Mouse (Mus musculus) kidney, postnatal 10 days (tissue): Measurements from ENCODE around the gene Cd300lg.

ENCODE experiments used
- DNase-seq: peaks from one replicate; pipeline ENCODE4 v3.0.0; 2021; ENCODE audit warnings: mixed read lengths

Cd300lg gene

GRCm38 (mm10) chr11:102053183-102053582, 11.9 kb downstream of the Cd300lg start:
- DNase-seq = peak; percentile 56

GRCm38 (mm10) chr11:102053847-102054246, 12.5 kb downstream of the Cd300lg start:
- DNase-seq = peak; percentile 67

GRCm38 (mm10) chr11:102061236-102061940, 20.1 kb downstream of the Cd300lg start:
- peak; percentile 84 for DNase-seq

- no peak for DNase-seq
These were observed 20.7 kb downstream of the Cd300lg start for GRCm38 (mm10) chr11:102061941-102062473.

GRCm38 (mm10) chr11:102063076-102063475, 21.8 kb downstream of the Cd300lg start:
- no peak for DNase-seq

- DNase-seq = no peak
These were observed 27.7 kb downstream of the Cd300lg start for GRCm38 (mm10) chr11:102068969-102069368.

- DNase-seq = no peak
These were observed 28.3 kb downstream of the Cd300lg start for GRCm38 (mm10) chr11:102069633-102070032.

- no peak for DNase-seq
These were observed 29.1 kb downstream of the Cd300lg start for GRCm38 (mm10) chr11:102070426-102070825.

GRCm38 (mm10) chr11:102072729-102073128, 31.4 kb downstream of the Cd300lg start:
- DNase-seq = no peak

- no peak for DNase-seq
These were observed 32.4 kb downstream of the Cd300lg start for GRCm38 (mm10) chr11:102073722-102074121.

- DNase-seq = peak; percentile 86
These were observed 41.0 kb downstream of the Cd300lg start for GRCm38 (mm10) chr11:102082322-102082721.

- DNase-seq = no peak
These were observed 41.9 kb downstream of the Cd300lg start for GRCm38 (mm10) chr11:102083193-102083592.

- DNase-seq = peak; percentile 22
These were observed 42.9 kb downstream of the Cd300lg start for GRCm38 (mm10) chr11:102084159-102084558.

- no peak for DNase-seq
These were observed 45.0 kb downstream of the Cd300lg start for GRCm38 (mm10) chr11:102086331-102086730.

GRCm38 (mm10) chr11:102087081-102087751, 45.9 kb downstream of the Cd300lg start:
- DNase-seq = peak; percentile 79

- peak; percentile 79 for DNase-seq
These were observed 46.9 kb downstream of the Cd300lg start, which contains the start of gene Mpp2 for GRCm38 (mm10) chr11:102087931-102088898. Mpp2 (minus strand) TSS chr11:102088515.

- DNase-seq = peak; percentile 74
These were observed 47.9 kb downstream of the Cd300lg start for GRCm38 (mm10) chr11:102089088-102089808.

GRCm38 (mm10) chr11:102095676-102096075, 54.4 kb downstream of the Cd300lg start:
- DNase-seq = no peak

GRCm38 (mm10) chr11:102096446-102096845, 55.1 kb downstream of the Cd300lg start:
- DNase-seq = no peak

- peak; percentile 87 for DNase-seq
These were observed 55.6 kb downstream of the Cd300lg start for GRCm38 (mm10) chr11:102096887-102097391.

GRCm38 (mm10) chr11:102101219-102101618, 59.9 kb downstream of the Cd300lg start, which contains the start of gene Ppy:
Ppy (minus strand) TSS chr11:102101319.
- DNase-seq = no peak
